Mouse (Mus musculus): ENCODE measurements at regions not wholly inside any gene's neighbourhood (a gene's known extent, or its start where the extent isn't known, plus 50 kb on each side); places are given as distances from the start of the nearest gene placed in this dataset.

- no peak for DNase-seq (ENCODE audit: low spot score in 2 of 2)
- no peak overlapping the region for H3K4me3 ChIP-seq
- H3K27ac ChIP-seq, result no peak overlapping the region
- TF ChIP-seq CTCF (conservative IDR thresholded peaks at IDR 0.05), result no peak
Measured at GRCm38 (mm10) chr10:98257980-98258707, 531.6 kb upstream of the C030005K15Rik start.

GRCm38 (mm10) chr10:98259283-98259682 is 532.7 kb upstream of the C030005K15Rik start:
- no peak overlapping the region for H3K4me3 ChIP-seq
- no peak for TF ChIP-seq CTCF (conservative IDR thresholded peaks at IDR 0.05)
- DNase-seq (ENCODE audit: low spot score in 2 of 2), result no peak
- no peak overlapping the region for H3K27ac ChIP-seq

GRCm38 (mm10) chr10:98268511-98268910 is 542.0 kb upstream of the C030005K15Rik start:
- no peak for TF ChIP-seq CTCF (conservative IDR thresholded peaks at IDR 0.05)
- no peak for DNase-seq (ENCODE audit: low spot score in 2 of 2)
- Histone ChIP-seq H3K27ac (no peak overlapping the region), H3K4me3 (no peak overlapping the region)

GRCm38 (mm10) chr10:98291617-98292016 is 565.1 kb upstream of the C030005K15Rik start:
- TF ChIP-seq CTCF (conservative IDR thresholded peaks at IDR 0.05), result no peak
- Histone ChIP-seq H3K27ac (no peak overlapping the region), H3K4me3 (no peak overlapping the region)
- DNase-seq (ENCODE audit: low spot score in 2 of 2), result no peak

- Histone ChIP-seq H3K4me3 (no peak overlapping the region), H3K27ac (no peak overlapping the region)
- no peak for TF ChIP-seq CTCF (conservative IDR thresholded peaks at IDR 0.05)
- DNase-seq (ENCODE audit: low spot score in 2 of 2), result no peak
Measured at GRCm38 (mm10) chr10:98292140-98292539, 565.6 kb upstream of the C030005K15Rik start.

DNA sequence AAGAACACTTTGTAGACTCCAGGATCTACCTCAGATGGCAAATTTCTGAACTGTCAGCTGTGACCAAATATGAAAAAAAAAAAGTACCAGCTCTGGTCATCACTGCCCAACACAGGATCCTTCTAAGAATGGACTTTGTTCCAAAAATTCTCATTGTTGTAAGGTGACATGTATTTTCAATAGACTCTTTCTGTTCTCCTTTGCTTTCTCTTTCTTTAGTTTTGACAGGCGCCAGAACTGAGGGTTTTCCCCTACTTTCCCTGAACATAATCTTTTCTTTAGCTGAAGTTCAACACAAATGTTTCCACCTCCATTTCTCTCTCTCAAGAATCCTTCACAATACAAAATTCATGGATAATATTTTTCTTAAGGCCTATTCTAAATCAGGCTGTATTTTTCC is 579.1 kb upstream of the C030005K15Rik start:
- Histone ChIP-seq H3K4me3 (no peak overlapping the region), H3K27ac (no peak overlapping the region)
- DNase-seq (ENCODE audit: low spot score in 2 of 2), result no peak
- TF ChIP-seq CTCF (conservative IDR thresholded peaks at IDR 0.05), result no peak

- TF ChIP-seq CTCF (conservative IDR thresholded peaks at IDR 0.05), result no peak
- Histone ChIP-seq H3K4me3 (no peak overlapping the region), H3K27ac (no peak overlapping the region)
- no peak for DNase-seq (ENCODE audit: low spot score in 2 of 2)
Measured at GRCm38 (mm10) chr10:98309667-98310066, 583.1 kb upstream of the C030005K15Rik start.

DNA sequence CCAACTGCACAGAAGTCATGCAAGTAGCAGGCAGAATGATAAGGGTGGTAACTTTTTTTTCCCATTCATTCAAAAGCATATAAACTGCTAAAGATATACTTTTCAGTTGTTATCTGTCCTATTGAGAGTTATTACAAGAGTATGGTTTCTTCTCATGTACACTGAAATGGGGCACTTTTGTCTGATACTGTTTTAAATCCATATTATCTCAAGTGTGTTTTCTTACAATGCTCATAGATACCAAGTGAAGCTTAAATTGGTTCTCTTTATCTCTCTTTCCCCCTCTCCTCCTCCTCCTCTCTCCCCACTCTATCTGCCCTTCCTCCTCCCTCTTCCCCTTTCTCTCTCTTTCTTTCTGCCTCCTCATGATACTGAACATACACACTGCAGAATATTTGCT is 584.8 kb upstream of the C030005K15Rik start:
- DNase-seq (ENCODE audit: low spot score in 2 of 2), result no peak
- Histone ChIP-seq H3K27ac (no peak overlapping the region), H3K4me3 (no peak overlapping the region)
- TF ChIP-seq CTCF (conservative IDR thresholded peaks at IDR 0.05), result no peak

DNA sequence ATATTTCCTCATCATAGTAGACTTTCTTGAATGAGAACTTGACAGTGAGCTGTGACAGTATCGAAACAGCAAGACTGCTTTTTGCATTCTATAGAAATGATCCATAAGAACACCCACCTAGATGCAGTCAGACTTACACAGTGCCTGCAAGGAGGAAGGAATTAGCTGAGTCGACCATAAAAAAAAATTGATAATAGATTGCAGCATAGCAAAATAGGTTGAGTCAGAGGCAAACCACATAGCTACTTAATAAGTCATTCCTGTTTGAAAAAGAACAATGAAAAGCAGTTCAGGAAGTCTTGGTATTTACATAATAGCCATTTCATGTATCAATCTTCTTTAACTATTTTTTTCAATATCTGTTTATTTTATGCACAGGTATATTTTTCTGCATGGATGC is 591.9 kb upstream of the C030005K15Rik start:
- DNase-seq (ENCODE audit: low spot score in 2 of 2), result no peak
- Histone ChIP-seq H3K27ac (no peak overlapping the region), H3K4me3 (no peak overlapping the region)
- TF ChIP-seq CTCF (conservative IDR thresholded peaks at IDR 0.05), result no peak

DNA sequence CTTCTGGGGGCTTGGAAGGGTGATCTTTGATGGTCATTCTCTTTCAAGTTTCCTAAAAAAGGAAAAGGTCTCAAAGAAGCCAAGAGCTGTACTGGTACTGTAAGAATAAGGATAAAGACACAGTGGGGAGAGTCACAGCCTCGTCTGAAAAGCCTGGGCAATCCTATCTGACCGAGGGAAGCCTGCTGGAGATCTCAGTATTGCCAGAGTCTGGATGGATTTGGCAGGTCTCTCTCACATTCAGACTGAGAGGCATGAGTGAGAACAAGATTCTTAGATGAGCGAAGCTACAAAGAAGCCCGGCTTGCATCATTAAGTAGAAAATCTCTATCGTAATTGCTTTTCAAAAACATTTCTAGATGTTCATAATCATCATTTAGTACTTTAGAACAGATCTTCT is 590.4 kb upstream of the Atp2b1 start:
- H3K4me3 ChIP-seq, result no peak overlapping the region
- no peak for TF ChIP-seq CTCF (conservative IDR thresholded peaks at IDR 0.05)
- no peak for DNase-seq (ENCODE audit: low spot score in 2 of 2)
- H3K27ac ChIP-seq, result no peak overlapping the region

GRCm38 (mm10) chr10:98324591-98324990 is 589.6 kb upstream of the Atp2b1 start:
- TF ChIP-seq CTCF (conservative IDR thresholded peaks at IDR 0.05), result no peak
- no peak for DNase-seq (ENCODE audit: low spot score in 2 of 2)
- Histone ChIP-seq H3K27ac (no peak overlapping the region), H3K4me3 (no peak overlapping the region)

DNA sequence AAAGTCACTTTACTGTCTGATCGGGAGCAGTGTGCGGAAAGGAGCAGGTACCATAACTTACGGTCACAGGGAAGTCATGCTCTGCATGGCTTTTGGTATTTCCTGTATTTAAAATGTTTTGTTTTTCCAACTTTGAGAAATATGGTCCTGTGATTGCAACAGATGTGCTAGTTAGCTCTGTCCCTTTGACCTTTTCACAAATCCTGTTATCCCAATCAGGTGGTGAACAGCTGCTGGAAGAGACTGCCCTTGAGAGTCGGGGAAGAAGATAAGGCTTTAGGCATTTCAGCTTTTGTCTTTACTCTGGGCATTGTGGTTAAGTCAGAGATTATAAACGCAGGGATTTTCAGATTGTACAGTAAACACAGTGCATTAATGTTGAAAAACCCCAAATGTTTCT is 588.5 kb upstream of the Atp2b1 start:
- Histone ChIP-seq H3K27ac (no peak overlapping the region), H3K4me3 (no peak overlapping the region)
- no peak for TF ChIP-seq CTCF (conservative IDR thresholded peaks at IDR 0.05)
- no peak for DNase-seq (ENCODE audit: low spot score in 2 of 2)

DNA sequence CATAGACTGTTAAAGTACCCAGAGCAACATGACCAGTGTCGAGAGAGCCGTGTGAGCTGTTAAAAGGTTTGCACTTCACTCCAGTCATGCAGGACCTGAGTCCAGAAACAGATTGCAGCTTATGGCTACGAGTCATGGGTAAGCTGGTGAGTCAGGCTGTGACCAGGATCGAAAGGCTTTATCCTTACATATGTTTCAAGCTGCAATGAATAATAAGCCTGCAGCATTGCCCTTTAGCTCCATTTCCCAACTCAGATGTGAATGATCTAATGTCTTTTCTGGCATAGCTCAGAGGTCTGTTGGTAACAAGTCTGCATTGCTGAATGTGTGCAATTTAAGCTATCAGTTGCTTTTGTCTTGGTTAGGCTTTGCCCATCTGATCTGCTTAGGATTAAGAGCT is 581.5 kb upstream of the Atp2b1 start:
- Histone ChIP-seq H3K27ac (peak overlapping the region; percentile 72), H3K4me3 (no peak overlapping the region)
- no peak for DNase-seq (ENCODE audit: low spot score in 2 of 2)
- no peak for TF ChIP-seq CTCF (conservative IDR thresholded peaks at IDR 0.05)

- Histone ChIP-seq H3K27ac (peak overlapping the region; percentile 72), H3K4me3 (no peak overlapping the region)
- no peak for TF ChIP-seq CTCF (conservative IDR thresholded peaks at IDR 0.05)
- peak in 1 of 2 experiments; percentile 18 for DNase-seq (ENCODE audit: low spot score in 2 of 2)
Measured at GRCm38 (mm10) chr10:98333411-98334067, 580.7 kb upstream of the Atp2b1 start.
